15 mouse cellular contexts compared by ENCODE assay signal in the genomic region with DNA sequence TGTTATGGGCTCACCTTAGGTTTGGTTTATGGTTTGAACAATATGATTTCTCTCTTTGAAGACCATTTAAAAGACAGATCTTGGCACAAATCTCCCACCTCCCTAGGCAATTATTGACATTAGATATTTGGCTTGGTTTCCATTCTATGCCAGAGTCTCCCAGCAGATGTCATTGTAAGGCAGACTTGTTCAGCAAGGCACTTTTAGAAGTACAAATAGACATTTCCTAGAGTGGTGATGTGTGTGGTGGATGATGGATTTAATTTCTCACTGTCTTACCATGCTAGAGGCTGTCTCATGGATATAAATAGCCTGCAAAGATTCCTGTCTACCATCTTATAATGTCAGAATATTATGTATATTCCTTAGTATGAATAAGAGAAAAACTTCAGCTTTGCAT.
DNase-seq lines count a peak whose midpoint lies in the region; ATAC-seq and TF ChIP-seq lines count a peak whose summit lies in the region.
"Had no signal": no experiment of that assay in that cellular context is flagged by ENCODE, and none has a peak within 500 bp of the region (broad histone marks: within the 10 kb centered on the region; RNA-seq: fewer than 3 reads in every experiment).

No protein-coding gene starts in this region.

- no peaks in the 10 kb centered on the region for H3K36me3 ChIP-seq in hindbrain, postnatal 0 days (ENCODE audit: insufficient read depth, low read length)
- H3K36me3 ChIP-seq in hindbrain, embryonic 13.5 days: no peaks in the 10 kb centered on the region
- no peaks in the 10 kb centered on the region for H3K36me3 ChIP-seq in liver, postnatal 0 days (replicated peaks; ENCODE audit: insufficient read depth, low read length)
- H3K36me3 ChIP-seq: liver, embryonic 13.5 days had no signal

- DNase-seq in hindbrain, postnatal 0 days (ENCODE audit: low spot score): peak; percentile 37
- DNase-seq in liver, postnatal 0 days: no peak
- no peak for DNase-seq in liver
- DNase-seq in brain, adult 2 months (ENCODE audit: low read depth, low spot score): peak; percentile 23
- DNase-seq in lung, postnatal 25 days (ENCODE audit: low spot score): peak; percentile 23
- DNase-seq in adrenal gland, postnatal 36 days: no peak
- no peak for DNase-seq in left cerebral cortex, adult 18-20 months (ENCODE audit: low spot score in 2 of 2)
- DNase-seq: cerebellum, adult 9-10 months; heart, postnatal 36 days; kidney, postnatal 4 days; liver, embryonic 13.5 days; thymus, postnatal 14 days had no signal

- no peak overlapping the region for H3K4me3 ChIP-seq in hindbrain, postnatal 0 days (ENCODE audit: low read length)
- no peak overlapping the region for H3K4me3 ChIP-seq in hindbrain, embryonic 13.5 days
- H3K4me3 ChIP-seq in liver, postnatal 0 days (ENCODE audit: low read depth, low read length): no peak overlapping the region
- H3K4me3 ChIP-seq: liver, embryonic 13.5 days; megakaryocyte, embryonic 14.5 days; myocyte had no signal

- no peaks in the 10 kb centered on the region for H3K4me1 ChIP-seq in hindbrain, postnatal 0 days (ENCODE audit: insufficient read depth, low read length)
- H3K4me1 ChIP-seq in hindbrain, embryonic 13.5 days (replicated peaks): no peaks in the 10 kb centered on the region
- no peaks in the 10 kb centered on the region for H3K4me1 ChIP-seq in liver, postnatal 0 days (ENCODE audit: insufficient read depth)
- H3K4me1 ChIP-seq: liver, embryonic 13.5 days; megakaryocyte, embryonic 14.5 days had no signal

- no peak overlapping the region for H3K4me2 ChIP-seq in hindbrain, postnatal 0 days (ENCODE audit: low read depth, low read length)
- no peak overlapping the region for H3K4me2 ChIP-seq in hindbrain, embryonic 13.5 days
- no peak overlapping the region for H3K4me2 ChIP-seq in liver, postnatal 0 days (ENCODE audit: low read depth, low read length)
- H3K4me2 ChIP-seq: liver, embryonic 13.5 days had no signal

- no peaks in the 10 kb centered on the region for H3K27me3 ChIP-seq in hindbrain, postnatal 0 days (ENCODE audit: insufficient read depth, low read length)
- H3K27me3 ChIP-seq in hindbrain, embryonic 13.5 days: no peaks in the 10 kb centered on the region
- no peaks in the 10 kb centered on the region for H3K27me3 ChIP-seq in liver, postnatal 0 days (ENCODE audit: insufficient read depth, low read length)
- H3K27me3 ChIP-seq: liver, embryonic 13.5 days; megakaryocyte, embryonic 14.5 days had no signal

- no peak overlapping the region for H3K9ac ChIP-seq in hindbrain, postnatal 0 days (replicated peaks; ENCODE audit: low read length)
- H3K9ac ChIP-seq in hindbrain, embryonic 13.5 days: no peak overlapping the region
- no peak overlapping the region for H3K9ac ChIP-seq in liver, postnatal 0 days (replicated peaks)
- H3K9ac ChIP-seq: liver, embryonic 13.5 days had no signal

- TF ChIP-seq CTCF in hindbrain, postnatal 0 days (IDR thresholded peaks at IDR 0.05; ENCODE audit: low read depth): peak; percentile 58
- TF ChIP-seq CTCF in liver, postnatal 0 days (IDR thresholded peaks at IDR 0.05; ENCODE audit: low read depth): peak; percentile 58

- no peaks in the 10 kb centered on the region for H3K9me3 ChIP-seq in hindbrain, postnatal 0 days (ENCODE audit: low read length)
- H3K9me3 ChIP-seq in hindbrain, embryonic 13.5 days: no peaks in the 10 kb centered on the region
- H3K9me3 ChIP-seq in liver, postnatal 0 days (ENCODE audit: low read length): no peaks in the 10 kb centered on the region
- H3K9me3 ChIP-seq: liver, embryonic 13.5 days; megakaryocyte, embryonic 14.5 days had no signal

- no peak overlapping the region for H3K27ac ChIP-seq in hindbrain, postnatal 0 days
- no peak overlapping the region for H3K27ac ChIP-seq in hindbrain, embryonic 13.5 days
- no peak overlapping the region for H3K27ac ChIP-seq in liver, postnatal 0 days (ENCODE audit: low read depth)
- H3K27ac ChIP-seq: liver, embryonic 13.5 days had no signal

- no peak for TF ChIP-seq EP300 in liver, postnatal 0 days (IDR thresholded peaks at IDR 0.05; ENCODE audit: low read depth)

- ATAC-seq in hindbrain, postnatal 0 days: no peak
- no peak for ATAC-seq in hindbrain, embryonic 13.5 days (ENCODE audit: low FRiP score)
- peak; percentile 74 for ATAC-seq in liver, postnatal 0 days

Comparison
In these comparisons a context has a peak if more than half of its experiments do, and no peak if none do; other contexts are left out.
1. DNase-seq: peak in hindbrain, postnatal 0 days (single experiment), brain, adult 2 months (single experiment) and lung, postnatal 25 days (single experiment); none in liver, postnatal 0 days (single experiment), liver (single experiment), adrenal gland, postnatal 36 days (0 of 2) and left cerebral cortex, adult 18-20 months (0 of 2).